Mouse (Mus musculus) thymus, adult 2 months (tissue): ENCODE measurements around the gene Mylk. TPM values are rescaled to one million over a fixed set of nuclear protein-coding genes. Genes with fewer than 3 reads are reported as not detected.
"Not testable (repeated sequence)": the region's sequence is repeated elsewhere in the genome, so short reads cannot be mapped to it uniquely, and the experiment has no call there.

Experiments used
- DNase-seq: peaks from one replicate; pipeline ENCODE4 v3.0.0; 2021
- H3K27ac ChIP-seq: fragments of 200-500 bp; 2 replicates; pipeline ENCODE4 v1.5.1; 2012; ENCODE audit warnings: low read length, control low read depth; ENCODE audit not compliant: control insufficient read depth, insufficient read depth
- H3K27me3 ChIP-seq: fragments of 200-500 bp; 2 replicates; pipeline ENCODE4 v1.6.1; 2012; ENCODE audit warnings: mild to moderate bottlenecking, low read length, moderate library complexity, mixed read lengths; ENCODE audit not compliant: control insufficient read depth, insufficient read depth
- H3K36me3 ChIP-seq: fragments of 200-500 bp; 2 replicates; pipeline ENCODE4 v1.6.1; 2012; ENCODE audit warnings: mild to moderate bottlenecking, low read length, moderate library complexity; ENCODE audit not compliant: control insufficient read depth, insufficient read depth
- H3K4me1 ChIP-seq: fragments of 200-500 bp; replicated peaks from 2 replicates; pipeline ENCODE4 v1.6.1; 2012; ENCODE audit warnings: low read length; ENCODE audit not compliant: control insufficient read depth, insufficient read depth
- H3K4me3 ChIP-seq: fragments of 200-500 bp; 2 replicates; pipeline ENCODE4 v1.5.1; 2012; ENCODE audit warnings: mild to moderate bottlenecking, low read length, control low read depth, moderate library complexity; ENCODE audit not compliant: control insufficient read depth, insufficient read depth
- CTCF ChIP-seq: fragments of 200-500 bp; IDR thresholded peaks from 2 replicates; pipeline ENCODE4 v1.5.1; 2012; ENCODE audit warnings: mild to moderate bottlenecking, control low read depth, low read length, moderate library complexity, borderline replicate concordance; ENCODE audit not compliant: control insufficient read depth, poor library complexity, insufficient read depth; ENCODE audit errors: extremely low read depth
- POLR2A ChIP-seq: fragments of 200-500 bp; IDR thresholded peaks from 2 replicates; pipeline ENCODE4 v1.6.1; 2012; ENCODE audit warnings: mild to moderate bottlenecking, low read length, control low read depth, moderate library complexity; ENCODE audit not compliant: control insufficient read depth, poor library complexity, insufficient read depth; ENCODE audit errors: extremely low read depth
- WGBS: fragments of 180-500 bp; shearing (Covaris S2); methylation state at CpG from one replicate; pipeline ENCODE4 v1.1.7; 2018; 5-methylcytosine and 5-hydroxymethylcytosine counted together
- polyA plus RNA-seq: library from polyadenylated mRNA; depleted of rRNA; stranded (reverse); fragments of >200 nt; gene quantifications from 2 replicates; pipeline ENCODE4 v1.2.3, GENCODE M21; 2012

The Mylk gene
- polyA plus RNA-seq, 1 experiment: 7.2 TPM

- DNase-seq: no peak
- WGBS: 99% methylated on average over 3 of the region's 3 CpGs
- H3K36me3 ChIP-seq: no peaks in the 10 kb centered on the region
These were observed 19.9 kb upstream of the Mylk start for GRCm38 (mm10) chr16:34725156-34725555.

GRCm38 (mm10) chr16:34728610-34729009 is 16.4 kb upstream of the Mylk start:
- H3K27me3 ChIP-seq, H3K4me3 ChIP-seq, H3K4me1 ChIP-seq, H3K27ac ChIP-seq, H3K36me3 ChIP-seq, DNase-seq: not testable (repeated sequence)

More at GRCm38 (mm10) chr16:34725156-34725555, 19.9 kb upstream of the Mylk start:
- no peak overlapping the region for H3K4me3 ChIP-seq
- no peaks in the 10 kb centered on the region for H3K4me1 ChIP-seq
- H3K27ac ChIP-seq: no peak overlapping the region
- H3K27me3 ChIP-seq: no peaks in the 10 kb centered on the region
- TF ChIP-seq CTCF (no peak), POLR2A (no peak)

- DNase-seq: no peak
- H3K27ac ChIP-seq: no peak overlapping the region
- no peak for TF ChIP-seq POLR2A
- TF ChIP-seq CTCF: no peak
- H3K36me3 ChIP-seq: no peaks in the 10 kb centered on the region
- no peaks in the 10 kb centered on the region for H3K27me3 ChIP-seq
- no peaks in the 10 kb centered on the region for H3K4me1 ChIP-seq
- no peak overlapping the region for H3K4me3 ChIP-seq
- WGBS: 98% methylated on average over 1 of the region's 1 CpGs
These were observed 15.6 kb upstream of the Mylk start for GRCm38 (mm10) chr16:34729371-34729770.

- 73% methylated on average over 4 of the region's 4 CpGs for WGBS
- no peak overlapping the region for H3K4me3 ChIP-seq
- DNase-seq: no peak
- no peaks in the 10 kb centered on the region for H3K27me3 ChIP-seq
- no peak for TF ChIP-seq CTCF
- TF ChIP-seq POLR2A: no peak
- H3K4me1 ChIP-seq: no peaks in the 10 kb centered on the region
- no peaks in the 10 kb centered on the region for H3K36me3 ChIP-seq
- no peak overlapping the region for H3K27ac ChIP-seq
These were observed 6.3 kb upstream of the Mylk start for GRCm38 (mm10) chr16:34738656-34739233.

- H3K4me3 ChIP-seq: no peak overlapping the region
- H3K4me1 ChIP-seq: no peaks in the 10 kb centered on the region; the same call in 1 of the 2 replicates
- 81% methylated on average over 2 of the region's 2 CpGs for WGBS
- no peak overlapping the region for H3K27ac ChIP-seq
- DNase-seq: peak; percentile 6
- H3K27me3 ChIP-seq: peaks cover 3% of the 10 kb centered on the region; the same call in 1 of the 2 replicates
- TF ChIP-seq CTCF: no peak
- no peak for TF ChIP-seq POLR2A
- no peaks in the 10 kb centered on the region for H3K36me3 ChIP-seq
These were observed 2.1 kb upstream of the Mylk start for GRCm38 (mm10) chr16:34742930-34743329.

GRCm38 (mm10) chr16:34748081-34748720 is 3.2 kb downstream of the Mylk start:
- H3K4me1 ChIP-seq: no peaks in the 10 kb centered on the region; the same call in 1 of the 2 replicates
- H3K36me3 ChIP-seq: no peaks in the 10 kb centered on the region
- H3K4me3 ChIP-seq: no peak overlapping the region
- TF ChIP-seq POLR2A (no peak), CTCF (no peak)
- WGBS: 78% methylated on average over 11 of the region's 11 CpGs
- H3K27ac ChIP-seq: no peak overlapping the region
- DNase-seq: no peak
- peaks cover 3% of the 10 kb centered on the region; the same call in 1 of the 2 replicates for H3K27me3 ChIP-seq
